1 mouse cellular context compared by ENCODE assay signal in genomic region chr11:4661324-4661723, GRCm38 (mm10).
A peak's percentile ranks its signal among the peaks of the same experiment; 100 is the strongest.
TF ChIP-seq lines count a peak whose summit lies in the region.

No protein-coding gene starts in this region.

TF ChIP-seq in CH12.LX, 34 proteins besides CTCF, POLR2A, EP300 and RAD21 (continued from another document):
- TF ChIP-seq NRF1 (IDR thresholded peaks at IDR 0.05; ENCODE audit: low read depth, low read length) = no peak
- peak; percentile 92 for TF ChIP-seq IRF4 (IDR thresholded peaks at IDR 0.05; ENCODE audit: low read depth, low read length)
- TF ChIP-seq SIN3A (IDR thresholded peaks at IDR 0.05; ENCODE audit: low read length) = peak; percentile 82
- TF ChIP-seq MEF2A (IDR thresholded peaks at IDR 0.05; ENCODE audit: borderline replicate concordance, low read depth, low read length) = peak; percentile 43; the same call in 1 of the 2 replicates
- peak; percentile 92 for TF ChIP-seq BHLHE40 (IDR thresholded peaks at IDR 0.05; ENCODE audit: low read depth, low read length)
- TF ChIP-seq JUND (conservative IDR thresholded peaks at IDR 0.05; ENCODE audit: low read depth, low read length) = peak; percentile 65; the same call in 1 of the 2 replicates
- TF ChIP-seq JUN (IDR thresholded peaks at IDR 0.05; ENCODE audit: insufficient read depth, low read depth, low read length) = peak; percentile 81
- peak; percentile 22; the same call in 1 of the 2 replicates for TF ChIP-seq TCF12 (IDR thresholded peaks at IDR 0.05; ENCODE audit: low read depth, low read length)
- TF ChIP-seq MAFK (IDR thresholded peaks at IDR 0.05; ENCODE audit: insufficient replicate concordance, low read length) = peak; percentile 98
- TF ChIP-seq MXI1 (IDR thresholded peaks at IDR 0.05; ENCODE audit: low read depth, low read length) = peak; percentile 50; the same call in 1 of the 2 replicates
- peak; percentile 87 for TF ChIP-seq ETS1 (conservative IDR thresholded peaks at IDR 0.05; ENCODE audit: low read depth, low read length)
- TF ChIP-seq USF1 (IDR thresholded peaks at IDR 0.05; ENCODE audit: low read depth, low read length) = no peak
- TF ChIP-seq ZC3H11A (IDR thresholded peaks at IDR 0.05; ENCODE audit: low read depth, low read length) = no peak
- no peak for TF ChIP-seq RCOR1 (conservative IDR thresholded peaks at IDR 0.05; ENCODE audit: low read depth, low read length)
- TF ChIP-seq POLR2AphosphoS2 (IDR thresholded peaks at IDR 0.05; ENCODE audit: low read depth, low read length) = no peak
- TF ChIP-seq GABPA (IDR thresholded peaks at IDR 0.05; ENCODE audit: insufficient replicate concordance, low read depth, low read length) = peak; percentile 36; the same call in 1 of the 2 replicates
- 0 out of 2 replicates have a peak, but pooled peaks have one; percentile 54 for TF ChIP-seq UBTF (IDR thresholded peaks at IDR 0.05; ENCODE audit: low read depth, low read length)
TF ChIP-seq in CH12.LX: peak in this region for 13.
